Mouse (Mus musculus): ENCODE measurements at regions not wholly inside any gene's neighbourhood (a gene's known extent, or its start where the extent isn't known, plus 50 kb on each side); places are given as distances from the start of the nearest gene placed in this dataset.

DNA sequence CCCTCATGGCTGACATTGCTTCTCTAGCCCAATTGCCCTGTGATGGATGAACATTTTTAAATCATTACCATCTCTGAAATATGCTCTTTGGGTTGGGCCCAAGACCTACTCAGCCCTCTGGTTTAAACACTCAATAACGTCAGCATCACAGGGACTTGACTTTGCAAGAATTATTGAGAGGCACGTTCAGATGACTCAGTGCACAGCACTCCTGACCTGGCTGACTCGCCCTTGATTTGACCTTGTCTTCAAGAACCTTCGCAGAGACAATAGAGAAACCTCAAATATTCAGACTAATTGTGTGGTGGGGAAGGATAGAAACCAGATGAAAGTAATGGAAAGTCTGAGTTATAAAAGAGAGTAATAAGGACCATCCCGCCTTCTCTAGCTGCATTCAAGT is 127.9 kb upstream of the Lnx1 start:
- TF ChIP-seq CTCF (IDR thresholded peaks at IDR 0.05; ENCODE audit: borderline replicate concordance, extremely low read depth, insufficient read depth, insufficient read length) (no peak), POLR2A (IDR thresholded peaks at IDR 0.05; ENCODE audit: borderline replicate concordance, extremely low read depth, insufficient read depth, insufficient read length, poor library complexity, severe bottlenecking) (no peak)
